Mouse (Mus musculus): ENCODE data around the gene Tle4. TPM values are rescaled to one million over a fixed set of nuclear protein-coding genes. Genes with fewer than 3 reads are reported as not detected.

Gene Tle4
- polyA plus RNA-seq, 1 experiment = 10.1 TPM

- no peak for DNase-seq (ENCODE audit: low spot score)
Measured at GRCm38 (mm10) chr19:14532861-14533260, 65.0 kb downstream of the Tle4 start.

DNA sequence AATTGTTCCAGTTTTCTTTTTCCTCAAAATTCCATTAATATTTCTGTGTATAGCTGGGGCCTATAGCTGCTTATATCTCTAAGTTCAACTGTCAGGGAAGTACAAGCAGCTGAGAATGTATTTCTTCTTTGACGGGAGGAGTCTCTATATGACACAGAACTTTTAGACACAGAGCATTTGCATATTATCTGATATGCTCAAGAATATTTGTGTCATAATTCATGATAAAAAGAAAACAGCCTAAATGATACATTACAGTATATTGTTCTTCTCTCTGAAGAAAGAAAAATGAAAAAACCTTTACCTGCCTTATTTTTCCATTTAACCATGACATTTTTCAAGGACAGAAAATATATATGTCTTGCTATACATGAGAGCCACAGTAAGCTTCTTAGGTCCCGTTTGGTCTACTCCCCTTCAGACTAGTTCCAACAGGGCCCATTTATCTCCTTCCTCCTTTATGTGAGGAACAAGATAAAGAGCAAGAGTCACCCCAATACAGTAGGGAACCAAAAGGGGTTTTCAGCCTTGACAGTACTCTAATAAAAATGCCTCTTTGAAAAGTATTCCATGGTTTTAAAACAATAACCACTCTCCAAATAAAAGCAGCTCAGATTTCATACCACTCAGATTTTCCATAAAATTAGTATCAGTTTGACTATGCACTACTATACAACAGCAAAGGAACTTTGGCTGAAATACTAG is 77.6 kb downstream of the Tle4 start:
- DNase-seq (ENCODE audit: low spot score) = no peak

DNA sequence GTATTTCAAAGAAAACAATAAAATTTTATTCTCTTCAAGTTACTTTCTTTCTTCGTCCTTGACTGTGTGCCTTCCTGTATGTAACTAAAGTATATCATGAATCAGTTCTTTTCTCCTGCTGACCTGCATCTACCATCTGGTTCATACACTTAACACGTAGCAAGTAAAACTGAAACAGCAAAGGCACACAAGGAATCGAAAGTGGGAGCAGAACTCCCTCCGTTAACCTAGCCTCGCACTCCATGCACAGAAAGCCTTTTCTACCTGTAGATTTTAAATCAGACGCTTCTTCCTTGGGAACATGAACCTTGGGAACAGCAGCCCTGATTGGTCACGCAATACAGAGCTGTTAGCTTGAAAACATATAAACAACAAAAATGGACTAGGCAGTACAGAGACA is 78.7 kb downstream of the Tle4 start:
- no peak for DNase-seq (ENCODE audit: low spot score)

GRCm38 (mm10) chr19:14518438-14519044 is 79.3 kb downstream of the Tle4 start:
- DNase-seq (ENCODE audit: low spot score) = no peak

DNA sequence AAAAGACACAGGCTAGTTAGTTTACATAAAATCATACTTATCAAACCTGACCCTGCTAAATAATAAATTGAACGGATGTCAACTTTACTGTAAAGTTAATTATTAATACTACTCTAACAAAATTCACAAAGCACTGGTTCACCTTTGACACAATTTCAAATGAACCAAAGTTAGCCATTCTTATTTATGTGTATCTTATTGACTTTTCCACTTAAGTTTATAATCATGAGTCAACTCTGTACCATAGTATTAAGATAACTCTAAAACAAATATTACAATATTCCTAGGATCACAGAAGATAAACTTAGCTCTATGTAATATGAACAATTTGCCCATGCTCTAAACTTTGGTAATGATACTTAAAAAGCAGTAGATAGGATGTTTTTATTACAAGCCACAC is 81.4 kb downstream of the Tle4 start:
- no peak for DNase-seq (ENCODE audit: low spot score)

DNA sequence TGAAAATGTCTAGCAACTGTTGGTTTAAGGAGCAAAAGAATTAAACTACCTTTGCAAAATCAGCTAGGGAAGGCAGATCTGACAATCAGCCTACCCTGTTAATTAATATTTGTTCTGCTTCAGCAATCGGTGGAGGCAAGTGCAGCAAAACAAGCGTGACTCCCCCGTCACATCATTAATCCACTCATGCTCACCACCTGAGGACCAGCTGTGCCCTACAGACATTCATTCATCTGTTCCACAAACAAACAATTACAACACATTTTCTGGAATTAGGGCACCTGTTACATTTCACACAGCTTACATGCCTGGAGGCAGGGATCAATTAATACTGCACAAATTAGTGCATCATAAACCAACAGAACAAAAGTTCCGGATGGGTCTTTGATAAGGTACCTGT is 89.0 kb downstream of the Tle4 start:
- no peak for DNase-seq (ENCODE audit: low spot score)

DNA sequence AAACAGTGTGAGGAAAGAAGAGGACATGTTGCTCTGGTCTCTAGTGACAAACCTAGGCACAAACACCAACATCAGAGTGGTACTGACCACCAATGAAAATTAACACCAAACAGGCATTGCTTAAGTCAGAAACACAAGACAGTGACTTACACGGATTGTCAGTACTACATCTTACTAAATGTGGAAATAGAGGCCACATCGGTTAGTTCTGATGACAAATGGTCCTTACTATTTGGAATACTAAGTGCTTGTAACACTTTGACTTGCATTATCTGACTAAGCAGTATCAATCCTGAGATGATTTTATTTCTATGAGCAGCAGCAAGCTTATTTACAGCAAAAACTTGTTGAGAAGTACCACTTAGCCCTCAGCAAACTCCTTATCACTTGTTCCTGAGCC is 89.9 kb downstream of the Tle4 start:
- DNase-seq (ENCODE audit: low spot score) = no peak

- no peak for DNase-seq (ENCODE audit: low spot score)
Measured at GRCm38 (mm10) chr19:14506875-14507670, 90.8 kb downstream of the Tle4 start.

- no peak for DNase-seq (ENCODE audit: low spot score)
Measured at GRCm38 (mm10) chr19:14505885-14506548, 91.8 kb downstream of the Tle4 start.

- no peak for DNase-seq (ENCODE audit: low spot score)
Measured at GRCm38 (mm10) chr19:14505401-14505800, 92.5 kb downstream of the Tle4 start.

- DNase-seq (ENCODE audit: low spot score) = no peak
Measured at GRCm38 (mm10) chr19:14503862-14504261, 94.0 kb downstream of the Tle4 start.

DNA sequence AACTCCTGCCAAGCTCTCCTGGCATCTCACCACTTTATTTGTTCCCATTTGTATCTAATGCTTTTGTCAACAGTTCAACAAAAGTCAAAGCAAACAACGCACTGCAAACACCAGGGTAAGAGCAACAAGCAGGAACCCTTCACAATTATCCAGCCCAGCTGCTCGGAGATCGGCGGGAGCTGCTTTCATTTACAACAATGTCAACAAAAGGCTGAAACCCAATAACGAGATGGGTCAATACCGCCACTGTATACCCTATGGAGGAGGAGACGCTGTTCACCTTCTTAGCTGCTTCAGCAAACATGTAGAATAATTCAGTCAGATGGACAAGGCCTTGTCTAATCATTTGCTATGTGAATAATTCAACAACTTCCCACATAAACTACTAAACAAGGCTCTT is 95.6 kb downstream of the Tle4 start:
- DNase-seq (ENCODE audit: low spot score) = no peak

DNA sequence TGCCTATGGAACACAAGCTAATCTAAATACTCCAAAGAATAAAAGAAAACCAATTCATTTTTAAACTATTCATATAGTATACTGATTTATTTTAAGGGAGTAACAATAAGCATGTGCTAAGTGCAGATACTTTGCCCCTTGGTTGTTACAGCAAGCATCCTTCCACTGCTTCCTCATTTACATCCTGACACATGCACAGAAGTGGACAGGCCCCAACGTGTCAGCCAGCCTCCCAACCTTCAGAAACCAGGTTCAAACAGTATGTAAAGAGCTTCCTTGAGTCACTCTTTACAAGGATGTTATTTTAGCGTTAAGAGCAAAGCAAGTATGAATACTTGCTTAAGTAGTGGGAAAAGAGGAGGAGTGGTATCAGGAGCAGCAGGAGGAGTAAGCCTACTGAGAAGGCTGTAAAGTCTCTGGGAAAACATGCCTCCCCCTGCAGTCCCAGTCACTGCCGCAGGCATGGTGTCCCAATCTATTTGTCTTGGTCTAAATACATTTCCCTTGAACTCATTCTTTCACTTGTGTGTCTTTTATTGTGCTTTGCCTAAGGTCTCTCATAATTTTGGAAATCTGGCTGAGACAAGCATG is 97.9 kb downstream of the Tle4 start:
- DNase-seq (ENCODE audit: low spot score) = no peak

DNA sequence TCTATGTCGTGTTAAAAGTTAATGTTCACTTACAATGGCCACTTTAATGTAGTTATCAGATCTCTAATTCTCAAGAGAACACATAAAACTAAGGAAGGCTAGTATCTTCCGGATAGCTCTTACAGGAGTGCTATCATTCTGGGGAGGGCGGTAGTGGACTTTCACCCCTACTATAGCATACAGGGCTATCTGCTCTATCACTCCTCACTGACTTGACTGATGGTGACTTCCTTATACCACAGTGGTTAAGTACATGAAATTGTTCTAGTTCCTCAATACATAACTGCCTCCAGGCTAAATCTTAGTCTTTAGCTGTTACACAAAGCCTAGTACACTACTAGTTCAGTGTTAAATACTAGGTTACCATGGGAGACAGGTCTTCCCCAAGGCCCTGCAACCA is 104.8 kb downstream of the Tle4 start:
- DNase-seq (ENCODE audit: low spot score) = no peak

GRCm38 (mm10) chr19:14487180-14487579 is 110.7 kb downstream of the Tle4 start:
- no peak for DNase-seq (ENCODE audit: low spot score)

GRCm38 (mm10) chr19:14485176-14485575 is 112.7 kb downstream of the Tle4 start:
- DNase-seq (ENCODE audit: low spot score) = no peak

DNA sequence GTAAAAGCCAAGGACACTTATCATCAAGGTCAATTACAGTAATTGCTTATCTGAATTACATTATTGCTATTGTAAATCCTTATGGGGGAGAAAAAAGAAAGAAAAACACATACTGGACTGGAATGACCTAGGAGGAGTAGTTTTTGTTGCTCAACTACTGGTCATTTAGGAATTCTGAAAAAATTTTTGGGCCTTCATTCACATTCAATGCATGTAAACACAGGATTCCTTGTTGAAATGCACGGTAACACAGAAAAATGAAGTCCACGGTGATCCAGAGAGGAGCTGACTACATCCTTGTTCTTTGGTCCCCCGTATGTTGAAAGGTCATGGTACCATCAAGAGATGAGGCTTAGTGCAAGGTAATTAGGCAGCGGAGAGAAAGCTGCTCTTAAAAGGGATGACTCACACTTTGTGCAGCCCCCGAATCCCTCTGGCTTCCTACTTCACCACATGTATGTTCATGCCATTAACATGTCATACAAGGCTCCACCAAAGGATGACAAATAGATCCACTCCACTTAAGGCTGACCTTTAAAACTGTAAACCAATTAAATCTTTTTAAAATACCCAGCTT is 115.2 kb downstream of the Tle4 start:
- no peak for DNase-seq (ENCODE audit: low spot score)

DNA sequence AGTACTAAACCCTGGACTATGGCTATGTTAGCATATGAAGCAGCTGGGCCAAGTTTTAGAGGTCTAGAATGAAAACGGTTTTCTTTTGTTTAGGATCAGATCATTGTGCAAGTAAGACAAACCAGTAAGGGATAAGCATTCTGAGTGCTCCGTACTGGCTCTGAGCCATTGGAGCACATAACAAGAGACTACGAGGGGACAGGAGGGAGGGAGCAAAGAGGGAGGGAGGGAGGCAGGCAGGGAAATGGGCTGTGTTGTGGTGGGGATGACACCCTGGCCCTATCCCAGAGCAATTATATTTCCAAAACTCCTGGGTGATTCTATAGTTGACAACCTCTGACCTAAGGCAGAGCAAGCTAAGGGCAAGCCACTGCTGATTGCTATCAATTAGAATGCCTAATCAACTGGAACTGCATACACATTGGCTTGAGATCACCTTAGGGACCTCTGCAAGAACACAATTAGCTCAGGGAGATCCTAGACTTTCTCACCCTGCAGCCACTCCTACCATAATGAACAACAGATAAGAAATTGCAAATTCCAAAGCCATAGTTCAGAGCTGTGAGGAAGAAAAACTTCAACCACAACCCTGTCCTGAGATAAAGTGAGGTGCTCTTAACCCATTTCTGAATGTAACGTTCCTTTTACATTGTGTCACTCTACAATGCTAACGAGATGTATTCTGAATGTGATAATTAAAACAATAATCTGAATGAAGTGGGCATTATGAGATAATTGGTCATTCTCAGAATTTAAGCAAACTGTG is 115.9 kb downstream of the Tle4 start:
- DNase-seq (ENCODE audit: low spot score) = no peak

DNA sequence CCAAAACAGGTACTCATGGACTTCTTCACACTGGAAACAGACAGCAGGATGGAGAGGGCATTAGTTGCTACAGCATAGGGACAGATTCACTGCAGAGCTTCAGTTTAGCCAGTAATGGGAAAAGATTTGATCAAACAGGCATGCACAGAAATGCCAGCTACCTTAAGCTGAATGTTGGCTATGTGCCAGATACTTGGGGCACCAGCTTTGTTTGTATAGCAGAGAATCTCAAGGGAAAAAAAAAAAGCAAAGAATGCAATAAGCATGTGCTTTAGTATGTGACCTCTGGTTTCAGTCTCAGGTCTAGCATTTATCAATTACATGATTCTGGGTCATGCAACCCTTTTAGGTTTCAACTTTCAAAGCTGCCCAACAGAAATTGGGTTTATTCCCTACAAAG is 118.1 kb downstream of the Tle4 start:
- no peak for DNase-seq (ENCODE audit: low spot score)

GRCm38 (mm10) chr19:14469325-14469724 is 128.5 kb downstream of the Tle4 start:
- DNase-seq (ENCODE audit: low spot score) = no peak

DNA sequence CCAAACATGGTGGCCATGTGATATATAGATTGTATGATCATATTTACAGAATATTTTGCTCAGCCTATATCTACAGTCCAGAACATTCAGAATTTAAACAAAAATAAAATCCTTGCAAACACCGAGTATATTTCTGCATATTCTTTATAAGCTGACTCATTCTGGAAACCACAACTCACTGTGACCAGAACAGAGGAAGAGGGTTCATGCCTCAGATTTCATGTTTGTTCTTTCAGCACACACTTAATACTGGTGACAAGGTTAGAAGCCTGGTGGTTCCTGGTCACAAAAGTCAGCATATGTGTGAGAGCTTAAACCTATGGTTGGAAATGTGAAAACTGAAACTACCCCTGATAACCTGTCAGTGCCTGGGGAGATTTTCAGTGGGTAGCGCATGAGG is 129.1 kb downstream of the Tle4 start:
- DNase-seq (ENCODE audit: low spot score) = no peak
